Mouse (Mus musculus) heart, adult 2 months (tissue): ENCODE measurements at regions not wholly inside any gene's neighbourhood (a gene's known extent, or its start where the extent isn't known, plus 50 kb on each side); places are given as distances from the start of the nearest gene placed in this dataset.

Source experiments
- CTCF ChIP-seq: fragments of 200-600 bp; IDR thresholded peaks from 2 replicates; pipeline ENCODE4 v1.8.1; 2022; ENCODE audit warnings: antibody characterized with exemption, mild to moderate bottlenecking, moderate library complexity
- EP300 ChIP-seq: fragments of 200-500 bp; IDR thresholded peaks from 2 replicates; pipeline ENCODE4 v1.6.1; 2011; ENCODE audit warnings: low read depth, low read length, control low read depth; ENCODE audit not compliant: insufficient read depth
- POLR2A ChIP-seq: fragments of 200-500 bp; IDR thresholded peaks from 2 replicates; pipeline ENCODE4 v1.6.1; 2011; ENCODE audit warnings: mild to moderate bottlenecking, low read depth, low read length, control low read depth; ENCODE audit not compliant: insufficient read depth

DNA sequence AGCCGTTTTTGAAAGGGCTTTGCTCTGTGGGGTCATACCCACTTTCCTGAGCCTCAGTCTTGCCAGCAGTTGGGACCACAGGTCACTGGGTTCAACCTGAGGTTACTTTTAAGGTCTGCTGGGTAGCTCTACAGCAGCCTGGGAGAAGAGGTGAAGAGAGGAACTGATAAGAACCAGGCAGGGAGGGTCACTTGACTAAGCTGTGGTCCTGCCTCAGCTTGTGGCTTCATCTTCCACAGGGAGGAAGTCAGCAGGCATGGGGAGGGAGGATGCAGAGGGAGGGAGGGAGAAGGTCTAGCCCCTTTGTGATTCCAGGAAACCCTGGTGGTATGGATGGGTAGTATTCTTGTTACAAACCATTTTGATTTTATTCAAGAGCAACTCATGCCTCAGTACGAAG, 59.9 kb upstream of the Lrpap1 start:
- TF ChIP-seq CTCF (no peak), EP300 (no peak), POLR2A (no peak)
